Mouse (Mus musculus) kidney, embryonic 16.5 days (tissue): ENCODE measurements at regions not wholly inside any gene's neighbourhood (a gene's known extent, or its start where the extent isn't known, plus 50 kb on each side); places are given as distances from the start of the nearest gene placed in this dataset.
A peak's percentile ranks its signal among the peaks of the same experiment; 100 is the strongest.

ENCODE experiments used
- ATAC-seq: fragments of 200-750 bp; cut with Nextera tagmentation; 2 replicates; pipeline ENCODE4 v1.8.0; 2017; ENCODE audit warnings: moderate TSS enrichment; ENCODE audit not compliant: low FRiP score, low TSS enrichment
- H3K27ac ChIP-seq: fragments of 300-500 bp; sonication (generic); 2 replicates; pipeline ENCODE4 v1.5.1; 2014; ENCODE audit warnings: low read length
- H3K27me3 ChIP-seq: fragments of 300-500 bp; sonication (generic); 2 replicates; pipeline ENCODE4 v1.6.1; 2014; ENCODE audit warnings: low read length, control low read depth, mixed read lengths; ENCODE audit not compliant: insufficient read depth
- H3K36me3 ChIP-seq: fragments of 300-500 bp; sonication (generic); 2 replicates; pipeline ENCODE4 v1.6.1; 2014; ENCODE audit warnings: low read length, control low read depth, mixed read lengths; ENCODE audit not compliant: insufficient read depth
- H3K4me1 ChIP-seq: fragments of 300-500 bp; sonication (generic); 2 replicates; pipeline ENCODE4 v1.6.1; 2014; ENCODE audit warnings: low read length, control low read depth, mixed read lengths; ENCODE audit not compliant: insufficient read depth
- H3K4me2 ChIP-seq: fragments of 300-500 bp; sonication (generic); replicated peaks from 2 replicates; pipeline ENCODE4 v1.6.1; 2014; ENCODE audit warnings: low read depth, low read length
- H3K4me3 ChIP-seq: fragments of 300-500 bp; sonication (generic); 2 replicates; pipeline ENCODE4 v1.5.1; 2014; ENCODE audit warnings: mild to moderate bottlenecking, low read length
- H3K9ac ChIP-seq: fragments of 300-500 bp; sonication (generic); replicated peaks from 2 replicates; pipeline ENCODE4 v1.6.1; 2014; ENCODE audit warnings: low read length
- H3K9me3 ChIP-seq: fragments of 300-500 bp; sonication (generic); 2 replicates; pipeline ENCODE4 v1.6.1; 2016; ENCODE audit warnings: low read length, control low read depth
- WGBS: fragments of 180-500 bp; shearing (Covaris S2); extraction: QIAGEN DNeasy Blood & Tissue Kit; methylation state at CpG from one replicate; pipeline ENCODE4 v1.1.7; 2014; 5-methylcytosine and 5-hydroxymethylcytosine counted together

DNA sequence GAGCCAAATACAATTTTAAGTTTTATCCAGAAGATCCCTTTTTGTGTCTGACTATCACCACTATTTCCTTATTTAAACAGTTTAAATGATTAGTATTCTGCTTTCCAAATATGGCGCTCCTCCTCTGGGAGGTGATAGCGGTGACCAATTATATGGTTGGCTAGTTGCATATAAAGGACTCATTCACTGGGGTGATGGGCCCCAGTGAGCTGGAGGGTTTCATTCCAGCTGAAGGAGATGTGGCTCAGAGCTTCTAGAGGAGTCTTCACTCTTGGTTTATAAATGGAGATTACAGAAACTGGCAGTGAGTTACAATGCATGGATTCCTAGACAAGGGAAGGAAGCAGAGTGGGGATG is 50.7 kb upstream of the Gm7361 start:
- Histone ChIP-seq H3K4me1 (no peaks in the 10 kb centered on the region), H3K36me3 (no peaks in the 10 kb centered on the region), H3K27ac (no peak overlapping the region), H3K9ac (no peak overlapping the region), H3K27me3 (no peaks in the 10 kb centered on the region), H3K4me2 (no peak overlapping the region), H3K9me3 (no peaks in the 10 kb centered on the region), H3K4me3 (no peak overlapping the region)
- 50% methylated on average over 2 of the region's 2 CpGs for WGBS
- ATAC-seq = peak; percentile 49; the same call in 1 of the 2 replicates

DNA sequence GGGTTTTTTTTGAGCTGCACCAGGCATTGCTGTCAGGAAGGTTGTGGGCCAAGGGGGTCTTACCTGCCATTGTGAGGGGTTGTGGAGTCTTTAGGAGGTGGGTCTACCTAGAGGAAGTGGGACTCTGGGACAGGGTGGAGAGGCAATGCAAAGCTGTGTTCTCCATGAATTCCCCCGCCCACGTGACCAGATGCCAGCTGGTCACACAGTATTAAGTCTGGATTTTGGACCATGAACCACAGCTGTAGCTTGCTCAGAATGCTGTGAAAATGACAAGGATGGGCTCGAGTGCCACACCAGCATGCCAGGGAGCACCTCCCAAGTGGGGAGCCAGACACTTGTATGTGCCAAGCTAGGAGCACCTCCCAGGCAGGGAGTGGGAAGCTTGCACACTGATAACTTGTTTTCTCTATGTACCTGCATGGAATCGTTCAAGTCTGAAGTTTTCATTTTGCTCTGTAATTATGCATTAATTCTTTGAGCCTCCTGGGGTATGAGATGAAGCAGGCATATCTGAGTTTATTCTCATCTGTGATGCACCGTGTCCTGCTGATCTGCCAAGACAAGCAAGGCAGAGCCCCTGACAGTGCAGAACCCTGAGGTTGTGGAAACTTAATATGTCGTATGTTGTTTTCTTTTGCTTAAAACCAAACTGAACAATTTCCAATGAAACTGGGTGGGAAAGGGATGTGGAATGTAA is 51.3 kb upstream of the Gm7361 start:
- H3K4me2 ChIP-seq = no peak overlapping the region
- WGBS = 69% methylated on average over 6 of the region's 6 CpGs
- no peaks in the 10 kb centered on the region for H3K36me3 ChIP-seq
- no peak overlapping the region for H3K9ac ChIP-seq
- H3K27me3 ChIP-seq = no peaks in the 10 kb centered on the region
- no peak overlapping the region for H3K27ac ChIP-seq
- no peaks in the 10 kb centered on the region for H3K4me1 ChIP-seq
- ATAC-seq = peak; percentile 46; the same call in 1 of the 2 replicates
- H3K4me3 ChIP-seq = no peak overlapping the region
- no peaks in the 10 kb centered on the region for H3K9me3 ChIP-seq

- H3K4me3 ChIP-seq = no peak overlapping the region
- no peaks in the 10 kb centered on the region for H3K9me3 ChIP-seq
- no peaks in the 10 kb centered on the region for H3K4me1 ChIP-seq
- H3K27me3 ChIP-seq = no peaks in the 10 kb centered on the region
- 69% methylated on average over 6 of the region's 6 CpGs for WGBS
- no peak overlapping the region for H3K4me2 ChIP-seq
- no peak overlapping the region for H3K9ac ChIP-seq
- H3K36me3 ChIP-seq = no peaks in the 10 kb centered on the region
- no peak overlapping the region for H3K27ac ChIP-seq
- no peak for ATAC-seq
Observed at GRCm38 (mm10) chr5:26202471-26202870, 55.0 kb upstream of the Gm7361 start.

DNA sequence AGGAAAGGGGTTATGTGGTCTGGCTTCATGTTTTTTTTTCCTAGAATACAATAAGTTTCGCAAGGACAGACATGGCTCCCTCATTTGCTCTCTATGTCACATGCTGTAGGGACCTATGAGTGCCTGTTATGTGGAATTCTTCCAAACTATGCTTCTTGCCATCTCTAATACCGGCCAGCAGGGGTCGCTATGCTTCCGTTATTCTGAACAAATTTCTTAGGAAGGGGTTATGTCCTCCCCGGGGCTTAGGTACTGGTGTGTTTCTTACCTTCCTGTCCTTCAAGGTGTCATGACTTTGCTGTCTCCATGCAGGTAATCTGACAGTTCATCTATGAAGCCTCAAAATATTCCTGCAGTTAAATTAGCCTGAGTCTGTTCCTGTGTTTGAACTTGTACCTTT is 68.1 kb upstream of the Gm7361 start:
- ATAC-seq = no peak

DNA sequence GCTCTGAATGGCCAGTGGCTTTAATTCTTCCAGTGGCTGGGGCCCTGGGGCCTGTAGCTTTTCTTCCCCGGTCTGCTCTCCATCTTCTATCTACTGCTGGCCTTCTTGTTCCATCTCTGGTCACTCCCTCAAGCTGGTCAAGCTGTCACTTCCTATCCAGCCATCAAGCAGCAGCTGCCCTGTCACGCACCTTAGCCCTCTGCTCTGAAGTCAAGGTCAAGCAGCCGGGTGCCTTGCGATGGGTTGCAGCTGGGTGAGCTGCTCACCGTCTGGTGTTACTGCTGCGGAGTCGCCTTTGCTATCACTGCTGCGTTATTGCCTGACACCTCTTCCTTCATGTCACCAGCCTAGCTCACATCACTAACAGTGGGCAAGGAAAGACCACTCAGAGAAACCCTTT is 66.0 kb upstream of the Gm10220 start:
- Histone ChIP-seq H3K4me1 (no peaks in the 10 kb centered on the region), H3K27ac (no peak overlapping the region), H3K4me2 (no peak overlapping the region), H3K4me3 (no peak overlapping the region), H3K9me3 (no peaks in the 10 kb centered on the region), H3K27me3 (no peaks in the 10 kb centered on the region), H3K36me3 (no peaks in the 10 kb centered on the region), H3K9ac (no peak overlapping the region)
- 35% methylated on average over 8 of the region's 8 CpGs for WGBS
- ATAC-seq = no peak

More for the DNA sequence above, 68.1 kb upstream of the Gm7361 start:
- no peaks in the 10 kb centered on the region for H3K27me3 ChIP-seq
- no peak overlapping the region for H3K9ac ChIP-seq
- H3K36me3 ChIP-seq = no peaks in the 10 kb centered on the region
- no peaks in the 10 kb centered on the region for H3K4me1 ChIP-seq
- H3K9me3 ChIP-seq = no peaks in the 10 kb centered on the region
- WGBS = 8% methylated on average over 5 of the region's 5 CpGs
- no peak overlapping the region for H3K4me2 ChIP-seq
- no peak overlapping the region for H3K27ac ChIP-seq
- H3K4me3 ChIP-seq = no peak overlapping the region

GRCm38 (mm10) chr5:26185417-26185816 is 64.2 kb upstream of the Gm10220 start:
- ATAC-seq = no peak
- 33% methylated on average over 5 of the region's 5 CpGs for WGBS
- H3K9ac ChIP-seq = no peak overlapping the region

DNA sequence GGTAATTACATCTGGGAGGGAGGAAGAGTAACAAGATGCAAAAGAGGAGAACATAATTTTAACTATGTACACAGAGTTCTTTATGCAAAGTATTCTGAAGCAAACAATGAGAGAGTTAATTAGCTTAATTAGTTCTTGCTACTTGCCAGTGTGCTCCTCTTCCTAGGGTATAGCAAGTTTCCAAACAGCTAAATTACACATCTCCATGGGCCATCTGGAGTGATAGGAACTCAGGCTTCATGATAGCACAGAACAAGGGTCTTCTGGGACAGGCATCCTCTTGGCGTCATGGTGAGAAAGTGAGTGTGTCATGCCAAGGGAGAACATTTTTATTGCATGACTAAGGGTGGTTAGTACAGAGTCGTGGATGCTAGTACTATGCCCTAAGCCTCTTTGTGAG is 54.8 kb upstream of the Gm10220 start:
- no peak overlapping the region for H3K27ac ChIP-seq
- ATAC-seq = no peak
- H3K36me3 ChIP-seq = no peaks in the 10 kb centered on the region
- no peak overlapping the region for H3K9ac ChIP-seq
- H3K27me3 ChIP-seq = no peaks in the 10 kb centered on the region
- H3K4me1 ChIP-seq = no peaks in the 10 kb centered on the region
- 78% methylated on average over 2 of the region's 2 CpGs for WGBS
- no peaks in the 10 kb centered on the region for H3K9me3 ChIP-seq
- H3K4me3 ChIP-seq = no peak overlapping the region
- no peak overlapping the region for H3K4me2 ChIP-seq

More at GRCm38 (mm10) chr5:26185417-26185816, 64.2 kb upstream of the Gm10220 start:
- Histone ChIP-seq H3K4me3 (no peak overlapping the region), H3K36me3 (no peaks in the 10 kb centered on the region), H3K9me3 (no peaks in the 10 kb centered on the region), H3K27me3 (no peaks in the 10 kb centered on the region), H3K4me1 (no peaks in the 10 kb centered on the region), H3K27ac (no peak overlapping the region), H3K4me2 (no peak overlapping the region)

- no peaks in the 10 kb centered on the region for H3K4me1 ChIP-seq
- H3K9me3 ChIP-seq = no peaks in the 10 kb centered on the region
- H3K4me3 ChIP-seq = no peak overlapping the region
- ATAC-seq = no peak
- no peaks in the 10 kb centered on the region for H3K36me3 ChIP-seq
- H3K27ac ChIP-seq = no peak overlapping the region
- H3K9ac ChIP-seq = no peak overlapping the region
- WGBS = 78% methylated on average over 5 of the region's 5 CpGs
- H3K4me2 ChIP-seq = no peak overlapping the region
- H3K27me3 ChIP-seq = no peaks in the 10 kb centered on the region
Observed at GRCm38 (mm10) chr5:26171662-26172384, 50.6 kb upstream of the Gm10220 start.

DNA sequence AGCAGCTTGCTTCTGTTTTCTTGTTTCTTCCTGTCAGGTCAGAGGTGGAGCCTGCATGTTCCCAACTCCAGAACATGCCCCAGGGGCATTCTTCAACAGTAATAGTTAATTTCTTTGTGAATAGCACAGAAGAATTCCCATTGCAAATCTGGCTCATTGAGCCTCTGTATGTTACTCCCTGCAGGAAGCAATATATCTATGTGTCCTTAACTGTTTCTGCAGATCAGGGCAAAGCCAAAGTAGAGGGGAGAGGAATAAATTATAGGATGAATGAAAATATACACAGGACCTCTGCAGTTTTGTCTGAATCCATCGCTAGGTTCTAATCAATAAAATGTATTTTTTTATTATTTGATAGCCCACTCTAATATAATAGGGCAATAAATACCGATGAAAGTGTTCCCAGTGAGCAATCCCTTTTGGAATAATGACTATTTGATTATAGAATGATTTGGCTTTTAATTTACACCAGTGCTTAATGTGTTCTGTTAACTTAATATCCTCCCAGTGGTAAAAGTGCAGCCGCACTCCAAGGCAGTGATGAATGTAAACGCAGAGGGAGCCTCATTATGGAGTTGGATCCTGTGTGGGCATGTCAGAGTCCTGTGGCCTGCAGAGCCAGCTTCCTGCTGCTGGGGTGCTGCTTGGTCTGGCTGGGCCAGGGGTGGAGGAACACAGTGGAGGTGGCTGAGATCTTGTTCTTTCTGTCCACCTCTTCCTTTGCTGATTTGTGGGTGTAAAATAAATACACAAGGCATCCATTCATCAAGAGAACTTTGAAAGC is 49.7 kb upstream of the Gm10220 start:
- Histone ChIP-seq H3K27me3 (no peaks in the 10 kb centered on the region), H3K4me2 (no peak overlapping the region), H3K9me3 (no peaks in the 10 kb centered on the region), H3K4me1 (no peaks in the 10 kb centered on the region), H3K36me3 (no peaks in the 10 kb centered on the region), H3K9ac (no peak overlapping the region), H3K27ac (no peak overlapping the region), H3K4me3 (no peak overlapping the region)
- 58% methylated on average over 4 of the region's 4 CpGs for WGBS
- no peak for ATAC-seq
